Mouse (Mus musculus) megakaryocyte, adult 5-6 weeks (primary cell): Measurements from ENCODE around the gene Mpv17. TPM values are rescaled to one million over a fixed set of nuclear protein-coding genes. Genes with fewer than 3 reads are reported as not detected.

Source experiments
- ATAC-seq: 2 replicates; pipeline ENCODE4 v1.8.0; 2016; ENCODE audit warnings: mild to moderate bottlenecking, inconsistent platforms; ENCODE audit not compliant: poor library complexity, severe bottlenecking
- total RNA-seq, 2 experiments: library from RNA; stranded (forward) in 1 of 2; stranded (reverse) in 1 of 2; fragments of 153-499, 151-499 nt in 1 of 2; fragments of 221-1000, 200-1000 nt in 1 of 2; gene quantifications; 2 replicates each; pipeline versions ENCODE4 v1.2.3 to v1.2.4; 2015 to 2017

Mpv17 gene
- total RNA-seq, 2 experiments from 2014 or later = 26.1 to 40.5 TPM

GRCm38 (mm10) chr5:31110781-31111180 lies 43.3 kb downstream of the Mpv17 start:
- ATAC-seq = no peak

DNA sequence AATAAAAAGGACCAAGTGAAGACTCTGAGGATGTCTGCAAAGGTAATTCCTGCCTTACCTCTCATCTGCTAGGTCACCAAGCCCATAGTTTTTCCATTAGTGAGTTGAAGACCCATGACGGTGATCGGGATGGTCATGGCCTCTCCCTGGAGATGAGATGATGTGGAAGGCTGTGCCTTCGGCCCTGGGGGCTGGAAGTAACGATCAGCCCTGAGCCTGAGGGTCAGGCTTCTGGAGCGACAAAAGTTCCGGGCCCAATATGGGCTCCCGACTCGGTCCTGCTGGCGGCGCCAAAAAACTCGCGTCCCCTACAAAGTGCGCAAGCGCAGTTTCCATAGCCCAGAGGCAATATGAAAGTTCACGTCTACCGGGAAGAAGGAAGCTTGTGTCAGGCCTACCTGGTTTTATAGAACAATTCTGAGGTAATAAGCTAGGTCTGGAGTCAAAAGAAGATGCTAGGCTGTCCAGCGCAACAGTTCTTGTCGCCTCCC lies 46.0 kb downstream of the Mpv17 start, which contains the start of gene Slc30a3:
TSS of gene Slc30a3 (minus strand) at position 238 of the 491 bp plus-strand sequence.
- no peak for ATAC-seq

DNA sequence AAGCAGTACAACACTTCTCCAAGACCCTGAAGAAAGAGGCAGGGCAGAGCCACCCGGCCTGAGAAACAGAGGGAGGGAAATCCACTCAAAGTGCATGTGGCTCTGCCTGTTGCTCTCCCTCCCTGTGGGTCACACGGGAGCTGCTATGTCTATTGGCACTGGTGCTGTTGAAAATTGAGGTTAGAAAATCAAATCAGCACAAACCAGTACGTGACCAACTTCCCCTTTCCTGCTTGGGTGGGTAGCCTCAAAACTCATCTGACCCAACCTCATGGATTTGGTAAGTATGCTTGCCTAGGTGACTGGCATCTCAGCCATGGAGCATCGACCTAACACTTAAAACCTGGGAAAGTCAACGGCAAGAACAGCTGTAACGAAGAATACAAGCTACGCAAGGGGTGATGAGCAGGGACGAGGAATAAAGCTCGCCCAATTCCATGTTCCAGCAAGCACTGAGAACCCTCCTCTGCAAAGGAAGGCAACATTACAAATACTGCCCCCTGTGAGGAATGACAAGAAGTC lies 48.2 kb downstream of the Mpv17 start, which contains the start of gene Dnajc5g:
TSS of gene Dnajc5g (plus strand) at position 472 of the 522 bp plus-strand sequence.
- ATAC-seq = no peak

DNA sequence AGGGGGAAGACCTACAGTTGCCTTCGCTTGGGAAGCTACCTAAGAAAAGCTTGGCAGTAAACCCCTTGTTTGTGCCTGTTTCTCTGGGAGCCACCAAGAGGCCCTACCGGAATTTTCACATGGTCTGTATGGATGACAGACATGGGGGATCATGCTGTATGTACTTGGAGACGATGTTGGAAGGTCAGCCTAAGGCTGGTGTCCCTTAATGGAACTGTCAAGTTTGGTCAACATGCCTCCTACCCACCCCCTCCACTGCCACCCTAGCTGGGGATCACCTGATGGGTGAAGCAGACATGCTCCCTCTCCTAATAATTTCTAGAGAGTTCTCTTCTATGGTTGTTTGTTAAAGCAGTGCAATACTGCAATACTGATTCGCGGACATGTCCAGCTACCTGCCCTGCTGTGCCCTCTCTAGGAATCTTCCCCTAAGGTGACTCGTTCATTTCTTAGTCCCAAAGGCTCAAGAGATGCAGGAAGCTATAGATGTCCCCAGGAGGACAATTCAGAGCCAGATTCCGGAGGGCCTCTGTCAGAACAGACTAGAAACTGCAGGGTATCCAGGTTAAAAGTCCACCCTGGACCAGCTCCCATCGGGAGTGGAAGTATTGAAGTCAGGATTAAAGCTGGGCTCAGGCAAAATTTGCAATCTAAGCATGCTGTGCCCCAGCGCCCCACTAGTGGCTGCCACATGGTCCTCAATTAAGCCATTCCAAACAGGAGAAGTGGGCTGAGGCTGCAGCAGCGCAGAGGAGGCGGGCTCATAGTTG lies 58.2 kb downstream of the Mpv17 start:
- ATAC-seq = no peak

DNA sequence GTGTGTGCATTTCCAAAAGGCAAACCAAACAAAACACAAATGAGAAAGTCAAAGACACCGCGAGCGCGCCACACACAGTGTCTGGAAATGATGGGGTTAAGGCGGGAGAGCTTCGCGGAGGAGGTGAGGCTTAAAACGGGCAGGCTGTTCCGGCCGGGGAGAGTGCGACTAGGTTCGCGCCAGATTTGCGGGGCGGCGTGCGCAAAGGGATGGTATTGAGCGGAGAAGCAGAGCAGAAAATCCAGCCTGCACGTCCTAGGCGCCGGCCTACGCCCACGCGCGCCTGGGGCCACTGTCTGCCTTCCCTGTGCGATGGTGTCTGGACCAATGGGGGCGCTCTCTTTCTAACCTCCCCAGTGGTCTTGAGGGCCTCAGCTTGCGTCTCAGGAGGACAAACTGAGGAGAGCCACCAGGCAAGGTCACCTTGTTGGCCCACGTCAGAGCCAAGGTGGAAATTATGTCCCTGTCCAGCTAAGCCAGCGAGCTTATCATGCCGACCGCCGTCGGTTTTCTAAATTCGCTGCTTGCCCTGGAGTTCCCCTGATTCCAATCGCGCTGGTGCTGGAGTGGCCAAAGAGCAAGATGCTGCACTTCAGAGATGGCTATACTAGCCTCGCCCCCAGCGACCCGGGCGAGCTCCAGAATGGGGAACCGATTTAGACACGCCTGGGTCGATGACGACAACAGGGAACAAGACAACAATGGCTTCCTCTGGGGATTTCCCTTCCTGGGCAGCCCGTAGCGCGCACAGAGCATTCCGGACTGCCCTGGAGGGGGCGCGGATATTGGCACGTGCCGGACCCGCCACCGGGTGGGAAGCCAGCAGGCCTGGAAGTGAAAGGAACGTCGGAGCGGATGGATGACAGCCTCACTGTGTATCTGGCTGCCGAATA lies 59.0 kb downstream of the Mpv17 start:
- ATAC-seq = peak; percentile 96

DNA sequence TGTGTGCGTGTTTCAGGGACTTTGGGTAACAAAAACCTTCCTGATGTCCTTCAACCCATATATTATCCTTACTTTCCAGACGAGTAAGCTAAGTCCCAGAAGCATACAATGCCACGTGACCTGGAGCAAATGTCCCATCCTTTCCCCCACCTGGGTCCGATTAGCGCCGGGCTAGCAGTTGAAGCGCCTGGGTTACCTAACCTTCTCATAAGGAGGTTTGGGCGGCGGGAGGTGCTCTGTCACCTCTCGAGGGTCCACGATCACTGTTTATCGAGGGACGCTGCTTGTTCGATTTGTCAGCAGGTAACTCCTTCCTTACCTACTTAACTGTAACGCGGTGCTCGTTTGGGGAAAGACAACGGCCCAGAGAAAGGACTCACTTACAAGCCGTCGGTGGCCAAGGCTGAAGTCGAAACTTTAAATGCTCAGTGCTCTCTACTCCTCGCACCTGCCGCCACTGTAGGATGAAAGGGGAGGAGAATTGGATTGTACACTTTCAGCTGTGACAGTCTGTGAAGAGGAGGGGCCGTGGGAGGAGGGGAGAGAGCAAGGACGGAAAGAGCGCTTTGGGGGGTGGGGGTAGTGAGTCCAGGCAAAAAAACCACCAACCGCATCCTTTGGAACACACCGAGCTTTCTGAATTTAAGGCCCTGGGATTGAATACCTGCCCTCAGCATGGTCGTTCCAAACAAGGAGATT lies 59.8 kb downstream of the Mpv17 start:
- no peak for ATAC-seq

DNA sequence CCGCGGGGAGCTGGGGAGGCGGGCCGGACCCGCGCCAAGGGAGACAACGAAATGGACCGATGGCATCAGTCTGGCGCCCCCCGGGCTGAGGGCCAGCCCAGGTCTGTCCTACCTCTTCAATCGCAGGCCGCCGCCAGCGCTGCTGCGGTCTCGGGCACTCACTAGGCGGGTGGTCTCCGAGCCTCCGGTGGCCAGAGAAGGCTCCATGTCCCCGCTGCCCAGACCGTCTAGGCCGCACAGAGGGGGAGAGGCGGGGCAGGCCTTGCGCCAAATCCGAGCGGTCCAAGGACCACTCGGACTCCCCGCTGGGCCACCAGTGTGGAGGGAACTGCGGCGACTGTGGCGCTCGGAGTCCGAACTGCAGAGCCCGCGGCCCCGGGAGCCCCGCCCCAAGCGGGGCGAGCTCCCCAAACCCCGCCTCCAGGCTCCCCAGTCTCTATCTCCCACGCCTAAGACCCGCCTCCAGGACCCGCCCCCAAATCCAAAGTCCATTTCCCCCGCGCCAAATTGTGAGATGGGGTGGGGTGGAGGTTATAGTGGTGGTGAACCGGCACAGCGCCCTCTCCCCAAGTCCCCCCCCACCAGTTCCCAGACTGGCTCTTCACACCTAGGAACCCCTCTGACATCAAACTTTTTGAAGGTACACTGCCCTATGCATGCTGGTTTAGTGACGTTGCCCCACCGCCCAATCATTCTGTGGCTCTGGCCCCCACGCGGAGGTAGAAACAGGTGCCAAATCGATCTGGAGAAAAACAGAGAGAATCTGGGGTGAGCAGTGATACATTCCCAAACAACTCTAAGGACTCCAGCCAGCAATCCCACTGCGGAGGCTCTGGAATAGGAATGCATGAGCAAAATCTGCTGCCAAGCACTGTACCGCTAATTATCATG lies 60.7 kb downstream of the Mpv17 start:
- no peak for ATAC-seq

DNA sequence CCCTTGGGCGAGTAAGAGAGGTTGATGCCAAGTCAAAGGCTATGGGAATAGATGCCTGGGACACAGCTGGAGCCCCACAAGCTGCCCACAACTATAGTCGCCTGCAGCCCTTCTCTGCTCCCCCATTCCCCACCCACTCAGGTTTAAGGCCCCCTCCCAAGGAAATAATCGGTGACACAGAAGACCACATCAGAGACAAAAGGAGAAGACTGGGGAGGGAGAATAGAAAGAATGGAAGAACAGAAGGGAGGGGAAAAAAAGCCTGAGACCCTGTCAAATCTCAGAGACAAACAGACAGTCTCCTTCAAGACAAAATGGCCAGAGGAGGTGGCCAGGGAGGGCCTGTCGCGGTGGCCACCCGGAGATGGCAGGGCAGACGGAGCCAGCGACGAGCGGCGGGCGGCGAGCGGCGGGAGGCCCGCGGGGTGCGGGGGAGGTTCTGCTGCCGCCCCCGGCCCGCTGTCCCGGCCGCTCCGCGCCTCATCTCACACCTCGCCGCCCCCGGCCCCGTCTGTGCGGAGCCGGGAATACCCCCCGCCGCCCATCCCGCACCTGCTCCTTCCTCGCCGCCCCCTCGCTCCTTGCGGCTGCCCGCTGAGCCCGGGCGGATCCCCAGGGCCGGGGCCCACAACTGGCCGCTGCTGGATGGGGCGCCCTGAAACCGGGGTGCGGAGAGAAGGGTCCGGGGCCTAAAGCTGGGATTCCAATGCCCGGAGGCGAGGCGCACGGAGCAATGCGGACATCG lies 61.6 kb downstream of the Mpv17 start:
- ATAC-seq = no peak

Other genes starting within 250 kb of the Mpv17 start
- gene Ost4, start 246.5 kb downstream of the Mpv17 start, total RNA-seq (2015) = 342 and 413 TPM in 2 replicates
- 286 and 294 TPM in 2 replicates for gene Ost4, start 246.5 kb downstream of the Mpv17 start, total RNA-seq (2017)
- gene Emilin1, start 240.8 kb downstream of the Mpv17 start, total RNA-seq (2015) = 20.2 and 20.3 TPM in 2 replicates
- gene Emilin1, start 240.8 kb downstream of the Mpv17 start, total RNA-seq (2017) = 25.5 and 35.5 TPM in 2 replicates
- 92.3 and 93.8 TPM in 2 replicates for gene Khk, start 232.8 kb downstream of the Mpv17 start, total RNA-seq (2015)
- 52.7 and 70.7 TPM in 2 replicates for gene Khk, start 232.8 kb downstream of the Mpv17 start, total RNA-seq (2017)
- not detected in 2 replicates for gene Cgref1, start 208.7 kb downstream of the Mpv17 start, total RNA-seq (2015)
- not detected in 2 replicates for gene Cgref1, start 208.7 kb downstream of the Mpv17 start, total RNA-seq (2017)
- 66.3 and 72.1 TPM in 2 replicates for gene Preb, start 193.9 kb downstream of the Mpv17 start, total RNA-seq (2015)
- 45.8 and 57.3 TPM in 2 replicates for gene Preb, start 193.9 kb downstream of the Mpv17 start, total RNA-seq (2017)
- gene Tcf23, start 185.6 kb downstream of the Mpv17 start, total RNA-seq (2015) = not detected in 2 replicates
- gene Tcf23, start 185.6 kb downstream of the Mpv17 start, total RNA-seq (2017) = not detected in 2 replicates
- gene Atraid, start 105.9 kb downstream of the Mpv17 start, total RNA-seq (2015) = 113 and 132 TPM in 2 replicates
- 88.5 and 103 TPM in 2 replicates for gene Atraid, start 105.9 kb downstream of the Mpv17 start, total RNA-seq (2017)
- 0.41 and 2.0 TPM in 2 replicates for gene Slc5a6, start 105.3 kb downstream of the Mpv17 start, total RNA-seq (2015)
- 1.3 and 1.4 TPM in 2 replicates for gene Slc5a6, start 105.3 kb downstream of the Mpv17 start, total RNA-seq (2017)
- 5.1 and 9.4 TPM in 2 replicates for gene Cad, start 99.5 kb downstream of the Mpv17 start, total RNA-seq (2015)
- 5.4 and 7.5 TPM in 2 replicates for gene Cad, start 99.5 kb downstream of the Mpv17 start, total RNA-seq (2017)
- gene Dnajc5g, start 48.0 kb downstream of the Mpv17 start, total RNA-seq (2015) = not detected in 2 replicates
- not detected in 2 replicates for gene Dnajc5g, start 48.0 kb downstream of the Mpv17 start, total RNA-seq (2017)
- not detected in 2 replicates for gene Slc30a3, start 46.0 kb downstream of the Mpv17 start, total RNA-seq (2015)
- gene Slc30a3, start 46.0 kb downstream of the Mpv17 start, total RNA-seq (2017) = not detected in 2 replicates
- gene Trim54, start 37.5 kb downstream of the Mpv17 start, total RNA-seq (2015) = not detected in 2 replicates
- not detected in 2 replicates for gene Trim54, start 37.5 kb downstream of the Mpv17 start, total RNA-seq (2017)
- not detected in 2 replicates for gene Ucn, start 15.4 kb downstream of the Mpv17 start, total RNA-seq (2015)
- gene Ucn, start 15.4 kb downstream of the Mpv17 start, total RNA-seq (2017) = not detected in 2 replicates
- 0.22 and 1.3 TPM in 2 replicates for gene Gm29609, start 25.7 kb upstream of the Mpv17 start, total RNA-seq (2015)
- gene Gm29609, start 25.7 kb upstream of the Mpv17 start, total RNA-seq (2017) = 0.29 TPM in 1 of 2 replicates, not detected in the other
- gene Gtf3c2, start 25.9 kb upstream of the Mpv17 start, total RNA-seq (2015) = 58.8 and 63.2 TPM in 2 replicates
- 43.0 and 43.1 TPM in 2 replicates for gene Gtf3c2, start 25.9 kb upstream of the Mpv17 start, total RNA-seq (2017)
- gene Snx17, start 39.0 kb upstream of the Mpv17 start, total RNA-seq (2015) = 52.3 and 65.5 TPM in 2 replicates
- 33.4 and 45.2 TPM in 2 replicates for gene Snx17, start 39.0 kb upstream of the Mpv17 start, total RNA-seq (2017)
- 21.9 and 25.2 TPM in 2 replicates for gene Eif2b4, start 39.2 kb upstream of the Mpv17 start, total RNA-seq (2015)
- gene Eif2b4, start 39.2 kb upstream of the Mpv17 start, total RNA-seq (2017) = 21.3 and 31.5 TPM in 2 replicates
- 8.9 and 10.1 TPM in 2 replicates for gene Zfp513, start 48.1 kb upstream of the Mpv17 start, total RNA-seq (2015)
- 7.2 and 8.1 TPM in 2 replicates for gene Zfp513, start 48.1 kb upstream of the Mpv17 start, total RNA-seq (2017)
- 54.8 and 69.0 TPM in 2 replicates for gene Ppm1g, start 66.4 kb upstream of the Mpv17 start, total RNA-seq (2015)
- 107 and 121 TPM in 2 replicates for gene Ppm1g, start 66.4 kb upstream of the Mpv17 start, total RNA-seq (2017)
- 57.2 and 64.1 TPM in 2 replicates for gene Nrbp1, start 86.6 kb upstream of the Mpv17 start, total RNA-seq (2015)
- 112 and 114 TPM in 2 replicates for gene Nrbp1, start 86.6 kb upstream of the Mpv17 start, total RNA-seq (2017)
- gene Gm9970, start 87.0 kb upstream of the Mpv17 start, total RNA-seq (2015) = not detected in 2 replicates
- not detected in 2 replicates for gene Gm9970, start 87.0 kb upstream of the Mpv17 start, total RNA-seq (2017)
- gene Krtcap3, start 97.4 kb upstream of the Mpv17 start, total RNA-seq (2015) = 5.1 and 5.4 TPM in 2 replicates
- gene Krtcap3, start 97.4 kb upstream of the Mpv17 start, total RNA-seq (2017) = 3.6 and 6.7 TPM in 2 replicates
- gene Ift172, start 136.9 kb upstream of the Mpv17 start, total RNA-seq (2015) = 9.6 and 13.6 TPM in 2 replicates
- gene Ift172, start 136.9 kb upstream of the Mpv17 start, total RNA-seq (2017) = 14.2 and 25.0 TPM in 2 replicates
- not detected in 2 replicates for gene Fndc4, start 141.8 kb upstream of the Mpv17 start, total RNA-seq (2015)
- gene Fndc4, start 141.8 kb upstream of the Mpv17 start, total RNA-seq (2017) = not detected in 2 replicates
- gene Gckr, start 143.2 kb upstream of the Mpv17 start, total RNA-seq (2015) = not detected in 2 replicates
- gene Gckr, start 143.2 kb upstream of the Mpv17 start, total RNA-seq (2017) = not detected in 2 replicates